Mouse (Mus musculus): ENCODE measurements around the gene Acta2.

Gene Acta2

GRCm38 (mm10) chr19:34254880-34255681 lies at the start of gene Acta2:
TSS of gene Acta2 (minus strand) at chr19:34255590.
- in situ Hi-C loops (cut with MboI, MseI) = no loop called here

- in situ Hi-C loops (cut with MboI, MseI) = loop anchor here (10.0 kb wide), 1 partner anchor 60 kb away; no protein-coding TSS in a partner anchor
Observed at GRCm38 (mm10) chr19:34304917-34305316, 49.5 kb upstream of the Acta2 start.

GRCm38 (mm10) chr19:34300430-34300829 lies 45.0 kb upstream of the Acta2 start:
- in situ Hi-C loops (cut with MboI, MseI) = loop anchor here (10.0 kb wide), 1 partner anchor 56 kb away; no protein-coding TSS in a partner anchor

- in situ Hi-C loops (cut with MboI, MseI) = no loop called here
Observed at GRCm38 (mm10) chr19:34299229-34299628, 43.8 kb upstream of the Acta2 start.

- in situ Hi-C loops (cut with MboI, MseI) = no loop called here
Observed at GRCm38 (mm10) chr19:34298531-34298930, 43.1 kb upstream of the Acta2 start.

GRCm38 (mm10) chr19:34295442-34295841 lies 40.1 kb upstream of the Acta2 start:
- in situ Hi-C loops (cut with MboI, MseI) = no loop called here

- in situ Hi-C loops (cut with MboI, MseI) = no loop called here
Observed at GRCm38 (mm10) chr19:34293376-34293947, 38.1 kb upstream of the Acta2 start.

GRCm38 (mm10) chr19:34292701-34293100 lies 37.3 kb upstream of the Acta2 start:
- in situ Hi-C loops (cut with MboI, MseI) = no loop called here

- in situ Hi-C loops (cut with MboI, MseI) = no loop called here
Observed at GRCm38 (mm10) chr19:34291956-34292355, 36.6 kb upstream of the Acta2 start.

GRCm38 (mm10) chr19:34291379-34291778 lies 36.0 kb upstream of the Acta2 start:
- in situ Hi-C loops (cut with MboI, MseI) = no loop called here

- in situ Hi-C loops (cut with MboI, MseI) = no loop called here
Observed at GRCm38 (mm10) chr19:34290872-34291341, 35.5 kb upstream of the Acta2 start.

- in situ Hi-C loops (cut with MboI, MseI) = no loop called here
Observed at GRCm38 (mm10) chr19:34289948-34290789, 34.8 kb upstream of the Acta2 start, which contains the start of gene Fas. TSS of gene Fas (plus strand) at chr19:34290666.

- in situ Hi-C loops (cut with MboI, MseI) = no loop called here
Observed at GRCm38 (mm10) chr19:34288696-34289095, 33.3 kb upstream of the Acta2 start.

- in situ Hi-C loops (cut with MboI, MseI) = no loop called here
Observed at GRCm38 (mm10) chr19:34287656-34288415, 32.4 kb upstream of the Acta2 start.

GRCm38 (mm10) chr19:34287221-34287620 lies 31.8 kb upstream of the Acta2 start:
- in situ Hi-C loops (cut with MboI, MseI) = no loop called here

- in situ Hi-C loops (cut with MboI, MseI) = no loop called here
Observed at GRCm38 (mm10) chr19:34284826-34285225, 29.4 kb upstream of the Acta2 start.

- in situ Hi-C loops (cut with MboI, MseI) = no loop called here
Observed at GRCm38 (mm10) chr19:34284383-34284782, 29.0 kb upstream of the Acta2 start.

GRCm38 (mm10) chr19:34283614-34284013 lies 28.2 kb upstream of the Acta2 start:
- in situ Hi-C loops (cut with MboI, MseI) = no loop called here

GRCm38 (mm10) chr19:34278078-34278477 lies 22.7 kb upstream of the Acta2 start:
- in situ Hi-C loops (cut with MboI, MseI) = no loop called here

- in situ Hi-C loops (cut with MboI, MseI) = no loop called here
Observed at GRCm38 (mm10) chr19:34273073-34273472, 17.7 kb upstream of the Acta2 start.

GRCm38 (mm10) chr19:34270824-34271464 lies 15.6 kb upstream of the Acta2 start:
- in situ Hi-C loops (cut with MboI, MseI) = no loop called here

Data from T-helper 1 cell (primary cell).